Mouse (Mus musculus) adipose tissue, adult 10 weeks (tissue): ENCODE measurements around the gene 1700001J03Rik. TPM values are rescaled to one million over a fixed set of nuclear protein-coding genes. Genes with fewer than 3 reads are reported as not detected.

Experiments used
- polyA plus RNA-seq: library from polyadenylated mRNA; stranded (reverse); fragments of 350-450 nt; fragmentation: Illumina TruSeq; extraction: RNeasy Lipid Tissue Mini Kit (QIAGEN cat#74804); gene quantifications from one replicate; pipeline ENCODE4 v1.2.3, GENCODE M21; 2014; ENCODE audit warnings: low read depth, low replicate concordance

Gene 1700001J03Rik
- polyA plus RNA-seq: 5.3 TPM

GRCm38 (mm10) chr5:146185204-146185603 lies at the start of gene 1700001J03Rik:
TSS of gene 1700001J03Rik (minus strand) at chr5:146185304.

GRCm38 (mm10) chr5:146230864-146231654 lies 46.0 kb upstream of the 1700001J03Rik start, which contains the start of gene Cdk8:
TSS of gene Cdk8 (plus strand) at chr5:146231230.

GRCm38 (mm10) chr5:146220879-146221714 lies 36.0 kb upstream of the 1700001J03Rik start, which contains the start of gene Rnf6:
TSS of gene Rnf6 (minus strand) at chr5:146221555.

GRCm38 (mm10) chr5:146170621-146171020 lies 14.5 kb downstream of the 1700001J03Rik start, which contains the start of gene Gm6309:
TSS of gene Gm6309 (minus strand) at chr5:146170721.

GRCm38 (mm10) chr5:146160439-146160838 lies 24.7 kb downstream of the 1700001J03Rik start, which contains the start of gene Gm5565:
TSS of gene Gm5565 (minus strand) at chr5:146160539.

Other genes with a start within 250 kb of the 1700001J03Rik start
- gene Cyp3a25, start 175.7 kb downstream of the 1700001J03Rik start, polyA plus RNA-seq: not detected
- gene Cyp3a59, start 106.0 kb downstream of the 1700001J03Rik start, polyA plus RNA-seq: not detected
- not detected for gene Gm5565, start 24.8 kb downstream of the 1700001J03Rik start, polyA plus RNA-seq
- 0.34 TPM for gene Gm6309, start 14.6 kb downstream of the 1700001J03Rik start, polyA plus RNA-seq
- gene Rnf6, start 36.3 kb upstream of the 1700001J03Rik start, polyA plus RNA-seq: 39.5 TPM
- 44.4 TPM for gene Cdk8, start 45.9 kb upstream of the 1700001J03Rik start, polyA plus RNA-seq
- gene Wasf3, start 199.7 kb upstream of the 1700001J03Rik start, polyA plus RNA-seq: 2.6 TPM